Mouse (Mus musculus): ENCODE data around the gene Serpinb9. TPM values are rescaled to one million over a fixed set of nuclear protein-coding genes. Genes with fewer than 3 reads are reported as not detected.

Gene Serpinb9
- polyA plus RNA-seq, 1 experiment from 2014 or later: 0.63 TPM

DNA sequence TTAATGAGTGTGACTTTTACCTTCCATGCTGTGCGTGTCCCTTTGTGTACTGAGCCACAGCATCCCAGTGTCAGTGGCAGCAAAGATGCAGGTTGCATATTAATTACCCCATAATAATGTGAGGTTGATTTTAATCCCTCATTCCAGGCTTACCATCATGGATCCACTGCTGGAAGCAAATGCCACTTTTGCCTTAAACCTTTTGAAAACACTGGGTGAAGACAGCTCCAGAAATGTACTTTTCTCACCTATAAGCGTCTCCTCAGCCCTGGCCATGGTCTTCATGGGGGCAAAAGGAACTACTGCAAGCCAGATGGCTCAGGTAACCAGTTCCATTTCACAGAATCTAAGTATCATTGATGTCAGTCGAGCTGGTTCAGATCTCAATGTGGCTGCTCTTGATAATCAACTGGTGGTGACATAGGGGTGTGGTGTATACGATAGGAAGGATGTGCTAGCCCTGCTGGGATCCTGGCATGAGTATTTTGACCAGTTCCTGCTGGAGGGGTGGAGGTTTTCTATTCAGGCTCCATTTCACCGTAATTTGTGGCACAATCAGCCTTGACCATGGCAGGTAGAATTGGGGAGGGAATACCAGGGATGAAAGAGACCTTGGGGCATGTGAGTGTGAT lies 34.6 kb upstream of the Serpinb9 start:
- H3K4me1 ChIP-seq (ENCODE audit: control insufficient read depth, insufficient read depth, low read length): no peaks in the 10 kb centered on the region
- H3K9me3 ChIP-seq (ENCODE audit: control insufficient read depth, low read length): no peaks in the 10 kb centered on the region
- no peak for DNase-seq (ENCODE audit: low spot score, missing footprints)
- H3K4me2 ChIP-seq: no peak overlapping the region
- no peak overlapping the region for H3K4me3 ChIP-seq (ENCODE audit: low read depth, low read length)
- no peaks in the 10 kb centered on the region for H3K27me3 ChIP-seq (ENCODE audit: control insufficient read depth, insufficient read depth, low read length)
- no peak overlapping the region for H3K9ac ChIP-seq (ENCODE audit: low read length)
- ATAC-seq (ENCODE audit: low FRiP score): no peak
- H3K36me3 ChIP-seq (ENCODE audit: control insufficient read depth, insufficient read depth, low read length): no peaks in the 10 kb centered on the region
- WGBS: 77% methylated on average over 5 of the region's 5 CpGs
- H3K27ac ChIP-seq (ENCODE audit: low read depth, low read length): no peak overlapping the region

DNA sequence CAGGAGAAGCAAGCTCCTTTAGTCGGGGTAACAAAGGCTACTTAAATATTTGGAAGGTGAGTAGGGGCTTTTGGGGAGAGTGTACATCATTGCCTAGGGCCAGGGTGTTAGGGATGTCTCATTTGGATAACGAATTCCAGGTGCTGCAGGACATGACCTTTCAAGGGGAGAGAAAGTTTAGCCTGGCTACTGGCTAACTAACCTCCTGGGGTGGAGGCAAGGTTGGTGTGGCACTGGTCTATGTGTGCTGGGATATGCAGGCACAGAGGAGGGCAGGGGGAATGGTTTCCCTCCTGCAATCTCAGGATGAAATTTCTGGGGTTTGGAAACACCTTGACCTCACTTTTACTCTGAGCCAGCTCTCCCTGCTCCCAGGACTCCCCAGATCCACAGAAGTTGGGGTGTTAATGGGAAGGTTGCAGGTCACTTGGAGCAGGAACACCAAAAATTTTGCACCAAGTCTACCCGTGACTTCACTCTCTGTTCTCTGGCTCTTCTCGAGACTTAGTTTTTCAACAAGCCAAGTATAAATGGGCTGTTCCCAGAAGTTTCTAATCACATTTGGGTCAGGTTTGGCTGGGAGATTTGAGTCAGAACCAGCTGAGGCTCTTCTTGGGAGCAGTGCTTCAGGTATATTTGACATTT lies 33.9 kb upstream of the Serpinb9 start:
- Histone ChIP-seq H3K9ac (ENCODE audit: low read length) (no peak overlapping the region), H3K4me3 (ENCODE audit: low read depth, low read length) (no peak overlapping the region), H3K4me2 (no peak overlapping the region), H3K9me3 (ENCODE audit: control insufficient read depth, low read length) (no peaks in the 10 kb centered on the region), H3K27me3 (ENCODE audit: control insufficient read depth, insufficient read depth, low read length) (no peaks in the 10 kb centered on the region), H3K36me3 (ENCODE audit: control insufficient read depth, insufficient read depth, low read length) (no peaks in the 10 kb centered on the region), H3K27ac (ENCODE audit: low read depth, low read length) (no peak overlapping the region), H3K4me1 (ENCODE audit: control insufficient read depth, insufficient read depth, low read length) (no peaks in the 10 kb centered on the region)
- DNase-seq (ENCODE audit: low spot score, missing footprints) (no peak), ATAC-seq (ENCODE audit: low FRiP score) (no peak)
- 68% methylated on average over 4 of the region's 4 CpGs for WGBS

DNA sequence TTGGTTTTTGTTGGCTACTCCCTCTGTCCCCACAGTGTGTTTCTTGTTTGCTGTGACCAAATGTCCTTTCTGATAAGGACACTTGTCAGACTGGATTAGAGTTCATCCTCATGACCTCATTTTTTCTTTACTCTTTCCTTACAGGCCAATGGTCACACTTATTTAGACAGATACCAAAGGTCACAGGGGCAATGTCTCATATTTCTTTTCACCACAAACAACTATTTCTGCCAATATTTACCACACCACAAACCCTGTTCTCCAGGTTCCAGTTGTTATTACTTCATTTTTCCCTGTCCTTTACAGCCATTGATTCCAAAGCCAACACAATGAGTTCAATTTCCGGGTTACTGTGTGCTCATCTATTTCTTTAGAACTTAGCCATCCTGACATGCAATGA lies 33.4 kb upstream of the Serpinb9 start:
- no peak overlapping the region for H3K4me2 ChIP-seq
- H3K9me3 ChIP-seq (ENCODE audit: control insufficient read depth, low read length): no peaks in the 10 kb centered on the region
- no peaks in the 10 kb centered on the region for H3K36me3 ChIP-seq (ENCODE audit: control insufficient read depth, insufficient read depth, low read length)
- ATAC-seq (ENCODE audit: low FRiP score) (no peak), DNase-seq (ENCODE audit: low spot score, missing footprints) (no peak)
- H3K4me1 ChIP-seq (ENCODE audit: control insufficient read depth, insufficient read depth, low read length): no peaks in the 10 kb centered on the region
- no peaks in the 10 kb centered on the region for H3K27me3 ChIP-seq (ENCODE audit: control insufficient read depth, insufficient read depth, low read length)
- no peak overlapping the region for H3K9ac ChIP-seq (ENCODE audit: low read length)
- no peak overlapping the region for H3K27ac ChIP-seq (ENCODE audit: low read depth, low read length)
- H3K4me3 ChIP-seq (ENCODE audit: low read depth, low read length): no peak overlapping the region
- 92% methylated on average over 1 of the region's 1 CpGs for WGBS

DNA sequence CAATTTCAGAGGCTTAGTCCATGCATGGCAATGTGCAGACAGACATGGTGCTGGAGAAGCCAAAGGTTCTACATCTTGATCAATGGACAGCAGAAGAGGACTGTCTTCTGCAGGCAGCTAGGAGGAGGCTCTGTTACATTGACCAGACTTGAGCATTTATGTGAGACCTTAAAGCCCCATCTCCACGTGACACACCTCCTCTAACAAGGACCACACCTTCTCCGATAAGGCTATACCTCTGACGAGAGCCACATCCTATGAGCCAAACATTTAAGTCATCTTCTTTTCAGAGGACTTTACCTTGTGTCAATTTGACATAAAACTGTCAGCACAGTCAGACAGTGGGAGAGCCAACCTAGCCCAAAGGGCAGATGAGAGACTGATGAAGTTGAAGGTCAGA lies 32.3 kb upstream of the Serpinb9 start:
- H3K4me2 ChIP-seq: no peak overlapping the region
- 90% methylated on average over 3 of the region's 3 CpGs for WGBS
- DNase-seq (ENCODE audit: low spot score, missing footprints) (peak; percentile 64), ATAC-seq (ENCODE audit: low FRiP score) (no peak)
- no peak overlapping the region for H3K4me3 ChIP-seq (ENCODE audit: low read depth, low read length)
- no peaks in the 10 kb centered on the region for H3K4me1 ChIP-seq (ENCODE audit: control insufficient read depth, insufficient read depth, low read length)
- no peak overlapping the region for H3K9ac ChIP-seq (ENCODE audit: low read length)
- no peak overlapping the region for H3K27ac ChIP-seq (ENCODE audit: low read depth, low read length)
- no peaks in the 10 kb centered on the region for H3K36me3 ChIP-seq (ENCODE audit: control insufficient read depth, insufficient read depth, low read length)
- H3K9me3 ChIP-seq (ENCODE audit: control insufficient read depth, low read length): no peaks in the 10 kb centered on the region
- no peaks in the 10 kb centered on the region for H3K27me3 ChIP-seq (ENCODE audit: control insufficient read depth, insufficient read depth, low read length)

DNA sequence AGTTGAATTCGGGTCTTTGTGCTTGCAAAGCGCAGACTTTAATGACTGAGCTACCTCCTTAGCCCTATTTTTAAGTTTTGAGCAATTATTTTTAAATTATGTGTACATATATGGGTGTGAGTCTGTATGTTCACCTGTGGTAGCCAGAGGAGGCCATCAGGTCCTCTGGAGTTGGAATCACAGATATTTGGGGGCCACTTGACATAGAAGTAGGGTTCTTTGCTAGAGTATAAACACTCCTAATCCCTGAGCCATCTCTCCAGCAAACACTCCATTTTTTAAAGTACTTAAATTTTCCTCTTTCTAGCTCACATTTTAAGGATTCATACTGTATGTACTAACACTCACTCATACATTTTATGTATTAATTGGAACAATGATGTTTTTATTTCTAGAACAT lies 28.8 kb upstream of the Serpinb9 start:
- Histone ChIP-seq H3K9me3 (ENCODE audit: control insufficient read depth, low read length) (no peaks in the 10 kb centered on the region), H3K27ac (ENCODE audit: low read depth, low read length) (no peak overlapping the region), H3K4me1 (ENCODE audit: control insufficient read depth, insufficient read depth, low read length) (no peaks in the 10 kb centered on the region), H3K9ac (ENCODE audit: low read length) (no peak overlapping the region), H3K27me3 (ENCODE audit: control insufficient read depth, insufficient read depth, low read length) (no peaks in the 10 kb centered on the region), H3K4me3 (ENCODE audit: low read depth, low read length) (no peak overlapping the region), H3K36me3 (ENCODE audit: control insufficient read depth, insufficient read depth, low read length) (no peaks in the 10 kb centered on the region), H3K4me2 (no peak overlapping the region)
- ATAC-seq (ENCODE audit: low FRiP score) (no peak), DNase-seq (ENCODE audit: low spot score, missing footprints) (no peak)
- 83% methylated on average over 2 of the region's 2 CpGs for WGBS

DNA sequence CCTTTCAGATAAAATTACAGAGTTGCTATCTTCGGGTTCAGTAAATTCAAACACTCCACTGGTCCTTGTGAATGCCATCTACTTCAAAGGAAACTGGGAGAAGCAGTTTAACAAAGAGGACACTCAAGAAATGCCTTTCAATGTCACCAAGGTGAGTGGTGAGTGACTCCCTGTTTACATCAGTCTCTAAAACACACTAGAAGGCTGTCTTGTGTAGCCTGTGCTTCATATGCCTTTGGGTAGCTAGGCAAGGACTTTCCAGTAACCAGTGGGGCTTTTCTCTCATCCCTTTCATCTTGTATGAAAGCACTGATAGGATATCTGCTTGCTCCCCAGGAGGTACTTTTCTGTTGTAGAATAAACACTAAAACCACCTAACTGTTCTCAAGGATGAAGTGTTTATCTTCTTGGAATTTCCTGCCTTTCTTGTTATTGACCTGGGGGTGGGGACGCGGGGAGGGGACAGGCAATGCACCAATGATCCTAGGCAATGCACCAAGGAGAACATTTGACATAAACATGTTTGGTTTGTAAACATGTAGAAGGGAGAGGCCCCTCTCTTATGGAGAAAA lies 28.1 kb upstream of the Serpinb9 start:
- no peak for ATAC-seq (ENCODE audit: low FRiP score)
- Histone ChIP-seq H3K36me3 (ENCODE audit: control insufficient read depth, insufficient read depth, low read length) (no peaks in the 10 kb centered on the region), H3K9me3 (ENCODE audit: control insufficient read depth, low read length) (no peaks in the 10 kb centered on the region), H3K27ac (ENCODE audit: low read depth, low read length) (no peak overlapping the region), H3K4me1 (ENCODE audit: control insufficient read depth, insufficient read depth, low read length) (no peaks in the 10 kb centered on the region), H3K4me2 (no peak overlapping the region), H3K4me3 (ENCODE audit: low read depth, low read length) (no peak overlapping the region), H3K27me3 (ENCODE audit: control insufficient read depth, insufficient read depth, low read length) (no peaks in the 10 kb centered on the region), H3K9ac (ENCODE audit: low read length) (no peak overlapping the region)
- DNase-seq (ENCODE audit: low spot score, missing footprints): no peak
- WGBS: 79% methylated on average over 3 of the region's 3 CpGs

DNA sequence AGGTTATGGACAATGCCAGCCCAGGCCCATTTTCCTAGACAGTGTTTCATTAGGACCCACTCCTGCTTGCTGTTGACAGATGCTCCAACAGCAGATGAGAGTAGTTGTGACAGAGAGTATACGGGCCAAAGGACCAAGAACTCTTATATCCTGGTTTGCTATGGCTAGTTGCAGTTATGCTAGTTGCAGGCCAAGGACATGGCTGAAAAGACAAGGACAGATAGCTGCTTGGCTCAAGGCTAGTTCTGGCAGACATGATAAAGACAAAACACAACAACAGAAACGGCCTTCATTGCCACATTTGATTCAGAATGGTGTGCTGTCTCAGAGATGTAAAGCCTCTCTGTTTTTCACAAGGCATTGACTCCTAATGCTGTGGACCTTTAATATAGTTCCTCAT lies 27.3 kb upstream of the Serpinb9 start:
- ATAC-seq (ENCODE audit: low FRiP score): no peak
- 87% methylated on average over 2 of the region's 2 CpGs for WGBS

DNA sequence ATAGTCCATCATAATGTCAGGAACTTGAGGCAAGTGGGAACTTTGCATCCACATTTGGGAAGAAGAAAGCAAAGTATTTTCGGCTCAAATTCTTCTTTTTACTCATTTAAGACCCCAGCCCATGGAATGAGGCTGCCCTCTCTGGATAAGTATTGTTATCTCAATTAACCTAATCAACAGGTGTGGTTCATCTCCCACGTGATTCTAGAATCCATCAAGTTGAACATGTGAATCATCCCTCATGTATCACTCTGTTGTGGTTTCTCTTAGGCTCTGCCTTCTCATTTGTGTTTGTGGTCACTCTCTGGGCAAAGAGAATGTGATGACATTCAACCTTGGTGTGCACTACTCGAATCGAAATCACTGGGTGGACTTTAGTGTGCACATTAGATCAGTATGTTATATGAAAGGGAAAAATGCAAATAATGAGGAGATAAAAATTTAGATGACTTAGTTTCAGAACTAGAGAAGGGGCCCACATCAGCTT lies 20.5 kb upstream of the Serpinb9 start:
- no peaks in the 10 kb centered on the region for H3K27me3 ChIP-seq (ENCODE audit: control insufficient read depth, insufficient read depth, low read length)
- H3K4me2 ChIP-seq: no peak overlapping the region
- 83% methylated on average over 4 of the region's 4 CpGs for WGBS
- H3K4me3 ChIP-seq (ENCODE audit: low read depth, low read length): no peak overlapping the region
- no peaks in the 10 kb centered on the region for H3K4me1 ChIP-seq (ENCODE audit: control insufficient read depth, insufficient read depth, low read length)
- H3K9ac ChIP-seq (ENCODE audit: low read length): no peak overlapping the region
- no peak overlapping the region for H3K27ac ChIP-seq (ENCODE audit: low read depth, low read length)
- H3K36me3 ChIP-seq (ENCODE audit: control insufficient read depth, insufficient read depth, low read length): no peaks in the 10 kb centered on the region
- H3K9me3 ChIP-seq (ENCODE audit: control insufficient read depth, low read length): no peaks in the 10 kb centered on the region
- ATAC-seq (ENCODE audit: low FRiP score): no peak
- DNase-seq (ENCODE audit: low spot score, missing footprints): no peak

More for the DNA sequence above, 27.3 kb upstream of the Serpinb9 start:
- H3K27me3 ChIP-seq (ENCODE audit: control insufficient read depth, insufficient read depth, low read length): no peaks in the 10 kb centered on the region
- DNase-seq (ENCODE audit: low spot score, missing footprints): no peak
- H3K27ac ChIP-seq (ENCODE audit: low read depth, low read length): no peak overlapping the region
- no peaks in the 10 kb centered on the region for H3K36me3 ChIP-seq (ENCODE audit: control insufficient read depth, insufficient read depth, low read length)
- H3K4me3 ChIP-seq (ENCODE audit: low read depth, low read length): no peak overlapping the region
- H3K4me2 ChIP-seq: no peak overlapping the region
- H3K9me3 ChIP-seq (ENCODE audit: control insufficient read depth, low read length): no peaks in the 10 kb centered on the region
- H3K4me1 ChIP-seq (ENCODE audit: control insufficient read depth, insufficient read depth, low read length): no peaks in the 10 kb centered on the region
- no peak overlapping the region for H3K9ac ChIP-seq (ENCODE audit: low read length)

DNA sequence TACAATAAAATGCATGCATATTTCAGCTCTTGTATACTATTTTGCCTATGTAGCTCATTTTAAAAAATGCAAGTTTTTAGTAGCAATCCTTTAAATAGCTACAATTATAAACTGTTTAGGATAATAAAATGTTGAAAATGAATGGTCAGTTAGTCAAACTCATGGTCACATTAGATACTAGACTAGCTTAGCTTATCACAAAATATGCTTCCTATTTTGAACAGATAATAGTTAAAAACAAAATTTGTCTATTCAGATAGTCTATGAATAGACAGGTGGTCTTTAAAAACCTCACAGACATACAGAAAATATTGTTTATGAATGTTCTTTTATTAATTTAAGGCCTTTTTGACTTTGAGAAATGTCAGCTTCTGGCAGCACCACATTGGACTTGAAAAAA lies 16.8 kb upstream of the Serpinb9 start:
- Histone ChIP-seq H3K9ac (ENCODE audit: low read length) (no peak overlapping the region), H3K27me3 (ENCODE audit: control insufficient read depth, insufficient read depth, low read length) (no peaks in the 10 kb centered on the region), H3K4me3 (ENCODE audit: low read depth, low read length) (no peak overlapping the region), H3K4me1 (ENCODE audit: control insufficient read depth, insufficient read depth, low read length) (no peaks in the 10 kb centered on the region), H3K27ac (ENCODE audit: low read depth, low read length) (no peak overlapping the region), H3K4me2 (no peak overlapping the region), H3K36me3 (ENCODE audit: control insufficient read depth, insufficient read depth, low read length) (no peaks in the 10 kb centered on the region), H3K9me3 (ENCODE audit: control insufficient read depth, low read length) (no peaks in the 10 kb centered on the region)
- no peak for DNase-seq (ENCODE audit: low spot score, missing footprints)
- no peak for ATAC-seq (ENCODE audit: low FRiP score)

Measured in midbrain, embryonic 11.5 days (tissue).